Mouse (Mus musculus) CD4-positive naive resting alpha-beta T cell, adult 76 days (primary cell): Measurements from ENCODE around the gene Acsf3. TPM values are rescaled to one million over a fixed set of nuclear protein-coding genes. Genes with fewer than 3 reads are reported as not detected.

Experiments used
- total RNA-seq: library from RNA; stranded (reverse); gene quantifications from one replicate; pipeline ENCODE4 v1.2.4, GENCODE M21; 2023

Acsf3 gene
- 8.6 TPM for total RNA-seq

DNA sequence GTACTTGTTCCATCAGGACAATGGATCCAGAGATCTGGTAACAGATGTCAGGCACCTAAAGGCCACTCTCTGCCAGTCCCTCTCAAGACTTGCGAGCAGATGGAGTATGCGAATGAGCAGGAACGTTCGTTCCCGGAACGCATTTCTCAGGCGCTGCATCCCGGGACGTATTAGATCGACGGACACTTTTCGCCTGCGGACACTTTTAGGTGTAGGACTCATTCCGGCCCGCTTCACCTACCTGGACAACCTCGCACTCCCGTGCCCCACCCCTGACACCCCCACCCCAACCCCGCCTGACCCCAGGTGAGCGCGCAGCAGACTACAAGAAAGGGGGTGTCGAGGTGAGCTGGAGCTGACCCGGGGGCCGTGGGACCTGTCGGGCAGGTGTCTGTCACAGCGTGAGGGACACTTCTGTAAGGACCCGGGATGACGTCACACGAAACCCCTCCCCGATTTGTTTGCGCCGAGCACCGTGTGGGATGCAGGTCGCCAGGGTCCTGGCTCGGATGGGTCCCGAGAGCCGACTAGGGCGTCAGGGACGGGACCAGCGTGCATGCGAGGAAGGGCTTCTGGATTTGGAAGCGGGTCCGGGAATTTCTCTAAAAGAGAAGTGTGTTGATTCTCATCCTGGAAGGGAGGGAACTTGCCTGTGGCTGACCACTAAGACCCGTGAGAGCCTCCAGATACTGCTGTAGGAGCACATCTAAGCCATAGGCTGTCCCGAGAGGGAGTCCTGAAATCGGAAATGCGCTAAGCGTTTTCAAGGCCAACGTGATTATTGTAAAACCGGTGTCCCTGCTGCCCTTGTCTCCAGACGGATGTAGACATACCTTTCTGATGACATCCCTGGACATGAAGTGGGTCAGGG lies at the start of gene Acsf3:
Gene Acsf3 (plus strand): TSS at position 202 of the 871 bp plus-strand sequence.

DNA sequence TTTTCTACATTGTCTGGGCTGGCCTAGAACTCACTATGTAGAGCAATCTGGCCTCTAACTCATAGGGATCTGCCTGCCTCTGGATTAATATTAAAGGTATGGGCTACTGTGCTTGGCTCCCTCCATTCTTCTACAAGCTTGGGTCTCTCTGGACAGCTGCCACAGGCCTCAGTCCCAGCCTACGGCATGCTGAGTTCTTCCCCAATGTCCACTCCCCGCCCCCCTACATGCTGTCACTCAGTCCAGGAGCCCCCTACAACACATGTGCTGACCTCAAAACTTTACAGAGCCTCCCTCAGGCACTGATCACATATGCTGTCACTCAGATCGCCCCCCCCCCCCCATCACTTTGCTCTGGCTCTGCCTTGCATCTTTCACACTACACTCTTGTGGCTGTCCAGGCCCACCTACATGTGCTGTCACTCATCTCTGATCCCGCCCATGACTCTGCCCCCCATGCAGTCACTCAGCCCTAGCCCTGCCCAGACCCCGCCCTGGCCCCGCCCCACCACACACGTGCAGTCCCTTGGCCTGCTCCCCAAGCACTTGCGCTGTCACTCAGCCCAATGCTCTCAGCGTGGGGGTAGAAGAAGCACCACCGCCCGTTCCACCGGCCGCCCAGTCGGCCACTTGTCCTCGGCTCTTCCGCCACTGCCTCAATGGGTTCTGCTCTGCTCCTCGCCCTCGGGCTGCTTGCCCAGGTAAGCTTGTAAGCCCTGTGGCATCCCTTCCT lies 72.7 kb downstream of the Acsf3 start, which contains the start of gene Cdh15:
Gene Cdh15 (plus strand): TSS at position 138 of the 733 bp plus-strand sequence.

Other genes with a start within 250 kb of the Acsf3 start
- 48.5 TPM for gene Piezo1, start 224.2 kb upstream of the Acsf3 start, total RNA-seq
- gene Cdt1, start 207.5 kb upstream of the Acsf3 start, total RNA-seq = 75.8 TPM
- gene Aprt, start 198.6 kb upstream of the Acsf3 start, total RNA-seq = 75.6 TPM
- 7.9 TPM for gene Galns, start 164.0 kb upstream of the Acsf3 start, total RNA-seq
- gene Trappc2l, start 163.8 kb upstream of the Acsf3 start, total RNA-seq = 34.8 TPM
- gene Pabpn1l, start 152.7 kb upstream of the Acsf3 start, total RNA-seq = not detected
- gene Cbfa2t3, start 76.4 kb upstream of the Acsf3 start, total RNA-seq = 8.0 TPM
- not detected for gene Cdh15, start 72.5 kb downstream of the Acsf3 start, total RNA-seq